Mouse (Mus musculus) CD4-positive, CD25-positive, alpha-beta regulatory T cell, adult 4 months (primary cell): ENCODE results near the gene Igfbp1. TPM values are rescaled to one million over a fixed set of nuclear protein-coding genes. Genes with fewer than 3 reads are reported as not detected.

Experiments
- ATAC-seq: one replicate; pipeline ENCODE4 v1.8.0; 2017
- polyA plus RNA-seq, 2 experiments: library from polyadenylated mRNA; unstranded; fragments of 100-300 nt; shearing (Covaris generic); gene quantifications; one replicate each; pipeline ENCODE4 v1.2.1; 2017

Gene Igfbp1
- polyA plus RNA-seq, 2 experiments from 2014 or later, result not detected

- ATAC-seq, result no peak
Observed at GRCm38 (mm10) chr11:7234981-7235609, 37.5 kb downstream of the Igfbp1 start.

DNA sequence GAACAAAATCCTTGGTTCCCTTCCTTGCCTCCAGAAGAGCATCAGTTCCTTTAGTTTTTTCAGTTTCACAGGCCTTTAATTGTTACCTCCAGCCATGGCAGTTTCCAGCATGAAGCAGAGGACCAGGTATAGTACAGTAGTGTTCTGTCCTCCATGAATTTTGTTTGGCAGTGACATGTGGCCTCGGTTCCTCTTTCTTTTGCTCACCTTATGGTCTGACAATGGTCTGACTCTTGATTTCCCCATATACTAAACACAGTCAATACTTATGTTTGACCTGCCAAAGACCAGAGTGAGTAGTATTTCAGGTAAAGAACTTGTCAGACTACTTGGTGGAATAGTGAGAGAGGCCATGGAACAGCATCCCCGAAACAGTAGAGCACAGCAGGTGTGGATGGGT is 39.2 kb downstream of the Igfbp1 start:
- ATAC-seq, result no peak

DNA sequence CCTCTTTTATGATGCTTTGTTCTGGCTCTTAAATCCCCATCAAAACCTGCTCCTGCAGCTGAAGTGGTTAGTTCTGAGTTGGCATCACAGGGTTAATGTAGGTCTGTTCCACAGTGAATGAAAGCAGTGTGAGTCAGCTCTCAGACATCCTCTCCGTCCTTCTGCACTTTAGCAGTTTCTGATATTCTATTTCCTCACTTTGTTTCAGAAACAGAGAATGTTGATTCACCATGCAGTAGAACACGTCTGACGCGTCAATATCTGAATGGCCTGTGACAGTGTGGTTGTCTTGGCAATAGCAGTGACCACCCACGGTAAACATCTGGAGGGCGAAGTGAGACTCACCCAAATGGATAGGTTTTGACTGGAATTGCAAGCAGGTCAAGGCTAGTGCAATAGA is 40.1 kb downstream of the Igfbp1 start:
- no peak for ATAC-seq

- no peak for ATAC-seq
Observed at GRCm38 (mm10) chr11:7238546-7238945, 41.0 kb downstream of the Igfbp1 start.

- no peak for ATAC-seq
Observed at GRCm38 (mm10) chr11:7239041-7239740, 41.6 kb downstream of the Igfbp1 start.

GRCm38 (mm10) chr11:7244782-7245181 is 47.2 kb downstream of the Igfbp1 start:
- ATAC-seq, result no peak

DNA sequence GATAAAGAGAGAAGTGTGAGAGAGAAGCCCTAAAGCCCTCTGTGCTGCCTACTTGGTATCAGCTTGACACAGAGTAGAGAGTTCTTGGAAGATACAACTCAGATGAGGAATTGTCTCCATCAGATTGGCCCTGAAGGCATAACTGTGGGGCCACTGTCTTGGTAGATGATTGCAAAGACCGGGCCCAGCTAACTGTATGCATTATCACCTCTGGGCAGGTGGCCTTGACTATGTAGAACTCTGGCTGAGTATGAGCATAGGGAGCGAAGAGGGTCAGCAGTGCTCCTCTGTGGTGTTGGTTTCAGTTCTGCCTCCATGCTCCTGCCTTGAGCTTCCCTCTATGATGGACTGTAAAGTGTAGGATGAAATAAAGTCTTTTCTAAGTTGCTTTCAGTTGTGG is 52.8 kb downstream of the Igfbp1 start:
- ATAC-seq, result no peak

GRCm38 (mm10) chr11:7250870-7251269 is 53.3 kb downstream of the Igfbp1 start:
- ATAC-seq, result no peak

Other genes with a start within 250 kb of the Igfbp1 start
- not detected for gene Adcy1, start 134.3 kb upstream of the Igfbp1 start, polyA plus RNA-seq
- gene Gm11985, start 9.2 kb upstream of the Igfbp1 start, polyA plus RNA-seq, result not detected
- gene Igfbp3, start 16.1 kb downstream of the Igfbp1 start, polyA plus RNA-seq, result not detected